Comparison of ENCODE assay signal across 15 mouse cellular contexts in genomic region chr7:120878271-120878670, GRCm38 (mm10). TPM values are rescaled to one million over a fixed set of nuclear protein-coding genes. Genes with fewer than 3 reads are reported as not detected.
DNase-seq lines count a peak whose midpoint lies in the region; ATAC-seq and TF ChIP-seq lines count a peak whose summit lies in the region.
"Had no signal": no experiment of that assay in that cellular context is flagged by ENCODE, and none has a peak within 500 bp of the region (broad histone marks: within the 10 kb centered on the region; RNA-seq: fewer than 3 reads in every experiment).

No protein-coding gene starts in this region.

- H3K4me2 ChIP-seq in forebrain, postnatal 0 days (ENCODE audit: low read depth) = no peak overlapping the region
- H3K4me2 ChIP-seq in liver, embryonic 13.5 days = peak overlapping the region; percentile 81
- H3K4me2 ChIP-seq in liver, embryonic 16.5 days (ENCODE audit: low read depth, low read length) = peak overlapping the region; percentile 64
- H3K4me2 ChIP-seq: hindbrain, embryonic 12.5 days; neural tube, embryonic 13.5 days had no signal

- ATAC-seq in forebrain, postnatal 0 days = peak; percentile 42
- no peak for ATAC-seq in liver, embryonic 13.5 days (ENCODE audit: low read depth)
- ATAC-seq in liver, embryonic 16.5 days (ENCODE audit: low read depth) = no peak
- ATAC-seq: CD4-positive, CD25-positive, alpha-beta regulatory T cell, adult 4 months; intestine, postnatal 0 days; lung, postnatal 0 days had no signal

- no peak overlapping the region for H3K27ac ChIP-seq in forebrain, postnatal 0 days (ENCODE audit: low read depth, low read length)
- no peak overlapping the region for H3K27ac ChIP-seq in forebrain, embryonic 10.5 days
- peak overlapping the region; percentile 93 for H3K27ac ChIP-seq in liver, embryonic 13.5 days
- H3K27ac ChIP-seq in liver, embryonic 16.5 days (ENCODE audit: low read length) = peak overlapping the region; percentile 72
- no peak overlapping the region for H3K27ac ChIP-seq in layer of hippocampus, adult 2 months
- H3K27ac ChIP-seq: hindbrain, embryonic 12.5 days; kidney, postnatal 0 days; neural tube, embryonic 13.5 days had no signal

- no peaks in the 10 kb centered on the region for H3K27me3 ChIP-seq in forebrain, postnatal 0 days (ENCODE audit: insufficient read depth, low read length)
- no peaks in the 10 kb centered on the region for H3K27me3 ChIP-seq in forebrain, embryonic 10.5 days (ENCODE audit: poor library complexity, severe bottlenecking)
- H3K27me3 ChIP-seq in liver, embryonic 13.5 days = no peaks in the 10 kb centered on the region
- H3K27me3 ChIP-seq in liver, embryonic 16.5 days (ENCODE audit: control insufficient read depth, insufficient read depth, low read depth, low read length) = no peaks in the 10 kb centered on the region
- H3K27me3 ChIP-seq: hindbrain, embryonic 12.5 days; neural tube, embryonic 13.5 days had no signal

- no peak overlapping the region for H3K9ac ChIP-seq in forebrain, postnatal 0 days
- H3K9ac ChIP-seq in liver, embryonic 13.5 days = peak overlapping the region; percentile 51
- peak overlapping the region; percentile 15; the same call in 1 of the 2 replicates for H3K9ac ChIP-seq in liver, embryonic 16.5 days (ENCODE audit: low read depth, low read length)
- H3K9ac ChIP-seq: hindbrain, embryonic 12.5 days; neural tube, embryonic 13.5 days had no signal

- H3K9me3 ChIP-seq in forebrain, postnatal 0 days (ENCODE audit: low read length) = no peaks in the 10 kb centered on the region
- no peaks in the 10 kb centered on the region for H3K9me3 ChIP-seq in forebrain, embryonic 10.5 days
- H3K9me3 ChIP-seq in liver, embryonic 13.5 days (replicated peaks) = no peaks in the 10 kb centered on the region
- H3K9me3 ChIP-seq in liver, embryonic 16.5 days (replicated peaks; ENCODE audit: control insufficient read depth, low read length) = no peaks in the 10 kb centered on the region
- H3K9me3 ChIP-seq: hindbrain, embryonic 12.5 days; neural tube, embryonic 13.5 days had no signal

- no peak for TF ChIP-seq CTCF in forebrain, postnatal 0 days (IDR thresholded peaks at IDR 0.05; ENCODE audit: low read depth)
- TF ChIP-seq CTCF in layer of hippocampus, adult 2 months (conservative IDR thresholded peaks at IDR 0.05) = no peak

- H3K4me3 ChIP-seq in forebrain, postnatal 0 days (ENCODE audit: low read depth, low read length) = no peak overlapping the region
- H3K4me3 ChIP-seq in forebrain, embryonic 10.5 days = no peak overlapping the region
- H3K4me3 ChIP-seq in liver, embryonic 13.5 days (replicated peaks) = 0 out of 2 replicates have a peak overlapping the region, but pooled peaks have one; percentile 9
- H3K4me3 ChIP-seq in liver, embryonic 16.5 days (ENCODE audit: low read depth, low read length) = peak overlapping the region; percentile 10
- H3K4me3 ChIP-seq in layer of hippocampus, adult 2 months = no peak overlapping the region
- H3K4me3 ChIP-seq: hindbrain, embryonic 12.5 days; neural tube, embryonic 13.5 days had no signal

- WGBS in forebrain, postnatal 0 days = 59% methylated on average over 6 of the region's 6 CpGs
- WGBS in forebrain, embryonic 10.5 days = 81% methylated on average over 6 of the region's 6 CpGs
- WGBS in liver, embryonic 13.5 days (ENCODE audit: insufficient replicate concordance) = 81% methylated on average over 6 of the region's 6 CpGs
- WGBS in liver, embryonic 16.5 days (ENCODE audit: insufficient replicate concordance) = 87% methylated on average over 6 of the region's 6 CpGs

- peaks cover 39% of the 10 kb centered on the region for H3K36me3 ChIP-seq in forebrain, postnatal 0 days (ENCODE audit: insufficient read depth)
- H3K36me3 ChIP-seq in forebrain, embryonic 10.5 days (replicated peaks) = peaks cover 22% of the 10 kb centered on the region
- peaks cover 71% of the 10 kb centered on the region for H3K36me3 ChIP-seq in liver, embryonic 13.5 days
- peaks cover 33% of the 10 kb centered on the region for H3K36me3 ChIP-seq in liver, embryonic 16.5 days (ENCODE audit: control insufficient read depth, insufficient read depth)

- no peaks in the 10 kb centered on the region for H3K4me1 ChIP-seq in forebrain, postnatal 0 days (ENCODE audit: insufficient read depth)
- peaks cover 12% of the 10 kb centered on the region for H3K4me1 ChIP-seq in forebrain, embryonic 10.5 days
- H3K4me1 ChIP-seq in liver, embryonic 13.5 days (replicated peaks) = peaks cover 98% of the 10 kb centered on the region
- peaks cover 74% of the 10 kb centered on the region for H3K4me1 ChIP-seq in liver, embryonic 16.5 days (ENCODE audit: control insufficient read depth, low read depth, low read length)
- H3K4me1 ChIP-seq: hindbrain, embryonic 12.5 days; neural tube, embryonic 13.5 days had no signal

- no peak for DNase-seq in forebrain, postnatal 0 days
- no peak for DNase-seq in forebrain, embryonic 10.5 days (ENCODE audit: extremely low spot score, low spot score)
- no peak for DNase-seq in liver, embryonic 13.5 days
- DNase-seq in liver = no peak
- peak; percentile 11 to 50 for DNase-seq in left cerebral cortex, postnatal 14 days (ENCODE audit: low spot score in 2 of 2)
- no peak for DNase-seq in layer of hippocampus, adult 2 months (ENCODE audit: low spot score in 2 of 2)
- DNase-seq: adrenal gland, adult 8-10 months; thymus, postnatal 14 days had no signal

- intact Hi-C loops in left cerebral cortex, postnatal 14 days (cut with DNase I) = loop anchor here (5.0 kb wide), 1 partner anchor 36 kb away; the partner anchor contains the start of gene Eef2k

RNA-seq across cellular contexts. Expression of gene Eef2k, which starts 35.6 kb away (rescaled TPM):
- total RNA-seq in forebrain, postnatal 0 days (2014; rRNA removed) = 53.8 and 56.4 TPM in 2 replicates
- 31.6 and 35.4 TPM in 2 replicates for polyA plus RNA-seq in forebrain, postnatal 0 days (2015; fragmentation: Nextera tagmentation; extraction: Ambion mirVana)
- polyA plus RNA-seq in forebrain, embryonic 10.5 days (2016; fragmentation: Nextera tagmentation; extraction: Ambion mirVana) = 27.5 and 30.1 TPM in 2 replicates
- polyA plus RNA-seq in liver, embryonic 13.5 days (2015; fragmentation: Nextera tagmentation; extraction: Ambion mirVana) = 42.2 and 44.2 TPM in 2 replicates
- 10 to 100 TPM; 31.6 to 42.9 TPM for total RNA-seq in left cerebral cortex, postnatal 14 days (2021)
- 46.5 and 52.1 TPM in 2 replicates for polyA plus RNA-seq in liver, embryonic 16.5 days (2015; fragmentation: Nextera tagmentation; extraction: Ambion mirVana)
- total RNA-seq in layer of hippocampus, adult 2 months (2021) = 10 to 100 TPM; 32.5 to 32.8 TPM

RNA-seq across cellular contexts. Expression of gene Polr3e, which starts 39.3 kb away (rescaled TPM):
- 28.3 and 31.2 TPM in 2 replicates for total RNA-seq in forebrain, postnatal 0 days (2014; rRNA removed)
- 18.1 and 20.9 TPM in 2 replicates for polyA plus RNA-seq in forebrain, postnatal 0 days (2015; fragmentation: Nextera tagmentation; extraction: Ambion mirVana)
- polyA plus RNA-seq in forebrain, embryonic 10.5 days (2016; fragmentation: Nextera tagmentation; extraction: Ambion mirVana) = 44.6 and 45.5 TPM in 2 replicates
- polyA plus RNA-seq in liver, embryonic 13.5 days (2015; fragmentation: Nextera tagmentation; extraction: Ambion mirVana) = 19.3 and 21.1 TPM in 2 replicates
- 10 to 100 TPM; 30.4 to 30.9 TPM for total RNA-seq in left cerebral cortex, postnatal 14 days (2021)
- polyA plus RNA-seq in liver, embryonic 16.5 days (2015; fragmentation: Nextera tagmentation; extraction: Ambion mirVana) = 10.1 and 10.4 TPM in 2 replicates
- total RNA-seq in layer of hippocampus, adult 2 months (2021) = 10 to 100 TPM; 26.3 to 27.0 TPM

Comparison
In these comparisons a context has a peak if more than half of its experiments do, and no peak if none do; other contexts are left out.
1. DNase-seq: peak in left cerebral cortex, postnatal 14 days (2 of 2); none in forebrain, postnatal 0 days (single experiment), forebrain, embryonic 10.5 days (single experiment), liver, embryonic 13.5 days (single experiment), liver (single experiment) and layer of hippocampus, adult 2 months (0 of 2).
2. H3K27ac ChIP-seq: peak in liver, embryonic 13.5 days (single experiment) and liver, embryonic 16.5 days (single experiment); none in forebrain, postnatal 0 days (single experiment), forebrain, embryonic 10.5 days (single experiment) and layer of hippocampus, adult 2 months (single experiment).
3. H3K4me3 ChIP-seq: peak in liver, embryonic 13.5 days (single experiment) and liver, embryonic 16.5 days (single experiment); none in forebrain, postnatal 0 days (single experiment), forebrain, embryonic 10.5 days (single experiment) and layer of hippocampus, adult 2 months (single experiment).